In the genomic region with DNA sequence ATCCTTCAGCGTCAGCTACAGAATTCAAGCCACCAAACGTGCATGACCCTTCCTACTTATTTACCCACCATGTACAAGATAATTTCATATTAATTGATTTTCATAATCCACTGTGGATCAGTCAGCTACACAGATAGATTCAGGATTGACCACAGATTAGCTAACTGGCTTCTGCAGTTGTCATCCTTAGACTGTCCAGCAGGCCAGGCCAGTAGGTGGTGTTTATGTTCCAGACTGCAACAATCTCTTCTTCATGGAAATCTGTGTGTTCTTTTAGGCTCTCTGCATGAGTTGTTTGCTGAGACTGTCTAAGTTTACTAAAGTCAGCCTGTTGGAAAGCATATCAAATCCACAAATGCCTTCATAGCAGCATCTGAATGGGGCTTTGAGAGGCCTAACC, we compare ENCODE assay signal across 24 mouse cellular contexts.
"Had no signal": no experiment of that assay in that cellular context is flagged by ENCODE, and none has a peak within 500 bp of the region (broad histone marks: within the 10 kb centered on the region; RNA-seq: fewer than 3 reads in every experiment).

No protein-coding gene starts in this region.

- H3K9me3 ChIP-seq: limb, embryonic 12.5 days; limb, embryonic 15.5 days; midbrain, embryonic 12.5 days; midbrain, embryonic 15.5 days; neural tube, embryonic 13.5 days had no signal

- H3K27me3 ChIP-seq: limb, embryonic 12.5 days; limb, embryonic 15.5 days; midbrain, embryonic 12.5 days; midbrain, embryonic 15.5 days; neural tube, embryonic 13.5 days had no signal

- H3K4me2 ChIP-seq: limb, embryonic 12.5 days; limb, embryonic 15.5 days; liver, embryonic 11.5 days; lung, embryonic 14.5 days; midbrain, embryonic 12.5 days; midbrain, embryonic 15.5 days; neural tube, embryonic 13.5 days had no signal

- ATAC-seq: liver, postnatal 0 days; midbrain, embryonic 15.5 days had no signal

- H3K9ac ChIP-seq: limb, embryonic 12.5 days; limb, embryonic 15.5 days; liver, embryonic 14.5 days; liver, postnatal 0 days; lung, embryonic 14.5 days; midbrain, embryonic 12.5 days; midbrain, embryonic 15.5 days; neural tube, embryonic 13.5 days had no signal

- DNase-seq: kidney, adult 2 months; kidney, postnatal 25 days; layer of hippocampus, postnatal 36 days; left cerebral cortex, postnatal 4 days; liver, postnatal 0 days; lung, embryonic 14.5 days; lung, postnatal 10 days; lung, postnatal 4 days; right cerebral cortex, adult 18-20 months; right cerebral cortex, postnatal 14 days; right cerebral cortex, postnatal 4 days; thymus, adult 2 months; thymus, postnatal 14 days; thymus, postnatal 4 days had no signal

- H3K27ac ChIP-seq: kidney, postnatal 0 days; left cerebral cortex, adult 2 months; limb, embryonic 12.5 days; limb, embryonic 15.5 days; liver, embryonic 14.5 days; midbrain, embryonic 12.5 days; midbrain, embryonic 15.5 days; neural tube, embryonic 13.5 days had no signal

- H3K36me3 ChIP-seq: limb, embryonic 12.5 days; limb, embryonic 15.5 days; midbrain, embryonic 12.5 days; midbrain, embryonic 15.5 days; neural tube, embryonic 13.5 days had no signal

- H3K4me1 ChIP-seq: limb, embryonic 12.5 days; limb, embryonic 15.5 days; midbrain, embryonic 12.5 days; midbrain, embryonic 15.5 days; neural tube, embryonic 13.5 days had no signal

- H3K4me3 ChIP-seq: left cerebral cortex, adult 2 months; limb, embryonic 12.5 days; limb, embryonic 15.5 days; midbrain, embryonic 12.5 days; midbrain, embryonic 15.5 days; myocyte; neural tube, embryonic 13.5 days had no signal
